Mouse (Mus musculus) layer of hippocampus, adult 18-20 months (tissue): ENCODE measurements around the gene Asic5. TPM values are rescaled to one million over a fixed set of nuclear protein-coding genes. Genes with fewer than 3 reads are reported as not detected.

Experiments
- DNase-seq, 2 experiments: peaks; one replicate each; pipeline ENCODE4 v3.0.0; 2022; ENCODE audit warnings: low spot score in 2 of 2
- long read RNA-seq: library from polyadenylated mRNA; stranded (forward); transcript quantifications from one replicate; pipeline ENCODE4 v2.0.0, GENCODE M21; 2021
- total RNA-seq, 2 experiments: library from RNA; stranded (reverse); gene quantifications; 2 replicates each; pipeline ENCODE4 v1.2.3; 2021

Gene Asic5
- not detected for total RNA-seq
- long read RNA-seq, result 0 reads

- DNase-seq, result no peak
Measured at GRCm38 (mm10) chr3:81981990-81982389, at the start of gene Asic5. Asic5 (plus strand) TSS chr3:81982290.

GRCm38 (mm10) chr3:81933348-81933747 lies 48.7 kb upstream of the Asic5 start:
- no peak for DNase-seq

DNA sequence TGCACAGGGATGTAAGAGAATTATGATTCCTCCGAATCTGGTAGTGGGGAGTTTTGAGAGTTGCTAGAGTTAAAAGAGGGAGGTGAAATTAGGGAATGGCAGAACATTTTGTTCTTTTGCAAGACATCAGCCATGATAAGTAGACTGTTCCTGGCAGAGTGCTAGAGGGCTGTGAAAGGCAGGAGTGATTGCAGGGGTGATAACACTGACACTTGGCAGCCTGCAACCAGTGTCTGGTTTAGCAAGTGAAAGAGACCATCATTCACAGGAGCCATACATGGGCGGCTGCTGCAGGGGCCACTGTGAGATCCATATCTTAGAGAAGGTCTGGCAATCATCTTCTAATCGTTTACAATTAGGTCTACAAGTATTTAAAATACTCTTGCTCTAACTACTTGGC lies 43.2 kb upstream of the Asic5 start:
- DNase-seq, result no peak

GRCm38 (mm10) chr3:81942341-81942740 lies 39.7 kb upstream of the Asic5 start:
- no peak for DNase-seq

GRCm38 (mm10) chr3:81943097-81943496 lies 39.0 kb upstream of the Asic5 start:
- peak in 1 of 2 experiments; percentile 65 for DNase-seq

- DNase-seq, result no peak
Measured at GRCm38 (mm10) chr3:81944851-81945393, 37.2 kb upstream of the Asic5 start.

DNA sequence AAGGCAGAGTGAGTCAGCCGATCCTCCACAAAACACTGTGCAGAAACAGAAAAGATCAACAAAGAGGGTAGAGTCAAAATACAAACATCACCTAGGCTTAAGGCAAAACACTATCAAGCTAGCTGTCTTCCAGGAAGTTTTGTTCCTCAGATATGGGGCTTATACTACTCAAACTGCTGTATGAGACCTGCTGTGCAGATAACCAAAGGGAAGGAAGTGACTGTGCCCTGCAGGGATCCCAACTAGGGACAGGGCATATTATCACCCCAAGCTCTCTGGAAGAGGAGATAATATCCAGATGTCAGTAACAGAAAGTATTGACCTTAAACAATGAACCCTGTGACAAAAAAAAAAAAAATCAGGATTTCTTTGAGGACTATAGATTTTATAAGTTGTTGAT lies 33.0 kb upstream of the Asic5 start:
- DNase-seq, result no peak

- DNase-seq, result no peak
Measured at GRCm38 (mm10) chr3:81951785-81952184, 30.3 kb upstream of the Asic5 start.

DNA sequence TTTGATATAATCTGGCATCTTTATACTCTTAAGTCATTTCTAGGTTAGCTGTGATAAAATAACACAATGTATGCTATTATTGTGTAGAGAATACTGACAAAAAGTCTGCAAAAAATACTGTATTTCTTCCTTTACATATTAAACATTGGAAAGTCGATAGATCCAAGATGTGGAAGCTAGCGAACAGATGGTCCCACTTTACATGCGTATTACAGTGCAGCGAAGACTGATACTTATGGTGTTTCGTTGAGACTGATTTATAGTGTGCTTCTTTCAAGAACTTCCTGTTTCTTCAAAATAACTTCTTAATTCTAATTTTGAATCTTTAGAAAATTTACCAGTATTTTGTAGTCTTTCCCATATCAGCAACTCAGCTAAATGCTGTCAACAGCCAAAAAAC lies 24.6 kb upstream of the Asic5 start:
- DNase-seq, result no peak

DNA sequence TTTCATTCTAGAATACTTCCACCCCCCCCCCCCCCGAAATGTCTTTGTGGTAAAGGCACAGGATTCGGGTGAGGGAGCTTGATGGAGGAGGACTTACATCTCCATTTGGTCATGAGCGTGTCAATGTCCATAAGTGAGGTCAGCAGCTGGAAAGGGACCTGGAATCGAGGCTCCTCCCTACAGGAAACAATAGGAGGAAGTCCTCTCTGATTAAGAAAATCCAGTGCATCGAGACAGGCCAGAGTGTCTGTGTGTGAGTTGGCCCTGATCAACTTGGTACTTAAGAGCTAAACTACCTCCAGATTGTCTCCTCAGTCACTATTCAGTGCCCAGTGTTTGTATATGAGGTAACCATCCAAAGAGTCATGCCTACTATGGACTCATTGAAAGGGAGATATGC lies 20.8 kb upstream of the Asic5 start:
- DNase-seq, result no peak

DNA sequence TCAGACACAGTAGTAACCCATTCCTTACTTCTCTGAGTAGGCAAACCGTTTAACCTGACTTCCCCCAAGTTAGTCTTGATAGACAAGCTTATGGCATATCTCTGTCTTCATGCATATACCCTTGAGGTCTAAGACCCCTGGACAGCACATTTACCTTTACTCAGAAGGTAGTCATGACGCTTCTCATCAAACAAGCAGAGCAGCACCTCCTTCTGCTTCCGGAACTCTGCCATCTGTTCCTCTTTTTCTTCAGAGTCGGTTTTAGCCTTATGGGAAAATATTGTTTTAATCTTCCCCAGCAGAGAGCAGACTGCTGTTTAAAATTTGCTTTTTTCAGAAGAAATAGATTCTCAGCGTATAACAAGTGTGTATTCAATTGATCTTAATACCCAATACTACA lies 18.3 kb upstream of the Asic5 start:
- DNase-seq, result peak in 1 of 2 experiments; percentile 51

DNA sequence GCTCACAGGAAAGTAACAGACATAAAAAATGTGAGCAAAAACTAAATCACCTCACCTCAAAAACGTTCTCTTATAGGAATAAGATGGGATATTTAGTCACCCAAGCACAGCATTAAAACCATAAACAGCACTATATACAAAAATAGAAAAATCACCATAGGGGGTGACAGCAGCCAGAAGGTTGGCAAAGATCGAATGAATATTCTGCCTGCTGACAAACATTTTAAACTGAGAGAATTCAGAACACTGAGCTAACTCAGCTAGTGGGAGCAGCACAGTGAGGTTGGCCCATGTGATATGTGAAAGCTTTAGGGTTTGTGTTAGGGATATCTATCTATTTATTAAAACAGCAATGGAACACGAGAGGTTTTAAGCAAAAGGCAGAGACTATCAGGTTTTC lies 17.5 kb upstream of the Asic5 start:
- peak in 1 of 2 experiments; percentile 73 for DNase-seq

DNA sequence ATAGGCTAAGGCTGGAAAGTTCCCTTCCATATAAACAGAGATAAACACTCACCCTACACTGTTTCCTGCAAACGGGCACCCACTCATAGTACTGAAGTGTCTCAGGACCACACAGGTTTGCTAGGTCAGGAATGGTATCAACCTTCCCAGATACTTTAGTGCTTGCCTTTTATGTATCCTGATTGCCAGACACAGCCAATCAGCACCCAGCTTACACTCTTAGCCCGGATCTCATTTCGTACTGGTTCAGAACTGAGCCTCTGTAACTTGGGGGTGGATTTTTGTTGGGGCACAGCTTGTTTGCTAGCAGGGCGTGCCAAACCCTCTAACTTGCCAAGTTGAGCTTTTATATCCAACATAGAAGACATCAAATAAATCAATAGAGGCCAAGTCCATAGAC lies 6.5 kb upstream of the Asic5 start:
- DNase-seq, result peak; percentile 30 to 76

GRCm38 (mm10) chr3:81976102-81976501 lies 6.0 kb upstream of the Asic5 start, which contains the start of gene Tdo2:
Tdo2 (minus strand) TSS chr3:81976202.
- DNase-seq, result no peak

- no peak for DNase-seq
Measured at GRCm38 (mm10) chr3:81981576-81981975, 514 bp upstream of the Asic5 start.

GRCm38 (mm10) chr3:81983120-81983895 lies 1.2 kb downstream of the Asic5 start:
- no peak for DNase-seq

DNA sequence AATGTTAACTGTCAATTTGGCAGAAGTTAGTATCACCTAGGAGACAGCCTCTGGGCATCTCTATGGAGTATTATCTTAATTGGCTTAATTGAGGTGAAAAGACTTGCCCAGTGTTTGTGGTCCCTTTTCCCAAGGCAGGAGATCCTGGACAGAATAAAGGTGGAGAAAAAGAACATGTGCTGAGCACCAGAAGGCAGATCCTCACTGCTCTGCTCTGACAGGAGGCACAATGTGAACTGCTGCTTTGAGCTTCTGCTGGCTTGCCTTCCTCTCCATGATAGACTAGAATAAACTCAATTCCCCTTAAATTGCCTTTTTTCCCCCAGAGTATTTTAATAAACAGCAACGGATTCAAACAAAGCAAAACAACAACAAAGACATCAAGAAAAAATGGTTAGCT lies 3.0 kb downstream of the Asic5 start:
- peak in 1 of 2 experiments; percentile 61 for DNase-seq

- no peak for DNase-seq
Measured at GRCm38 (mm10) chr3:81986103-81986502, 4.0 kb downstream of the Asic5 start.

DNA sequence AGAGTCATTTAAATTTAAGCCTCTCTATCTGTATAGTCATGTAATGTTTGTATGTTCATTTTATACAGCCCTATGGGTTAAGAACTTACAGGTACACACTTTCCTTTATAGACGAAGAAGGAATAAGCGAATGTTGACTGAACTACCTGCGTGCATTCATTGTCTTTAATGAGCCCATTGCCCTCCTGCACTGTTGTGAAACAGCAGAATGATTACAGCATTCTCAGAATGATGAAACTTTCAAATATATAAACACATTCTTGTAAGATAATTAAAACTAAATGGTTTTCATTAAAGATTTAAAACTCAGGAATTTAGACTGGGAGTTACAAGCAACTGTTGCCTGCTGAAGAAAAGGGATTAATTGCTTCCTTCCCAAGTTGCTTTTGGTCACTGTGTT lies 5.5 kb downstream of the Asic5 start:
- no peak for DNase-seq

DNA sequence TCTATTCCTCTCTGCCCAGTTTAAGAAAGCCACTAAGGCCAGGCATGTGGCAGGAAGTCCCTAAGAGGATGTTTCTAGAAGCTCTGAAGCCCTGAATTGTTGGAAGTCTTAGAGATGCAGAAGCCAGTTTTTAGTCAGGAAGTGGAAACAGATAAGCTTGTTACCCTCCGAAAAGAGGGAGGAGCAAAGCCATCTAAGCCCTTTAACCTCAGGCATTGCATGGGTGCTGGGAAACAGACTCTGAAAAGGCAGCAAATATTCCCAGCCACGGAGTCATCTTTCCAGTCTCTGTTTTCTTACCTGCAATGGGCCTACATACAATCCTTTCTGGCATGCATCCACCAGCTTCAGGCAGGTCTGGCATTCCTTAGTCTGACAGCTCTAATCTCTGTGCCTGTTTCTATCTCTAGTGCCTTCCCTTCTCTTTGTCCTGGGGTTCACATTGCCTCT lies 7.6 kb downstream of the Asic5 start:
- no peak for DNase-seq

- DNase-seq, result no peak
Measured at GRCm38 (mm10) chr3:81990531-81990930, 8.4 kb downstream of the Asic5 start.

DNA sequence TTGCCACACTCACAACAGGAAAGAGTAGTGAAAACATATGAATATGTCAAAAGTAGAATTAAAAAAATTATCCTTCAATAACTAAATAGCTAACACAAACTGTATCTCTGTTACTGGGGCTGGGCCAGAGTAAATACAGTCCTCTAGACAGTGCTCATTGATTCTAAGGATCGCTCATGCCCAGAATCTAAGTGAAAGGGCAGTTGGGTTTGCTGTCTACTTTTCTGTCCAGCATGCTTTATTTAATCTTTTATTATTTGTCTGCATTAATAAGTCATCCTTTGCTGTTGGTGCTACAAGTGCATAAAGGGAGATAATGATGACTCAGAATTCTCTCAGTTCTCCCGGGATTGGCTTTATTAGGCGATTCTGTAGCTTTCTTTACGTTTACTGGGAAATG lies 13.3 kb downstream of the Asic5 start:
- no peak for DNase-seq

DNA sequence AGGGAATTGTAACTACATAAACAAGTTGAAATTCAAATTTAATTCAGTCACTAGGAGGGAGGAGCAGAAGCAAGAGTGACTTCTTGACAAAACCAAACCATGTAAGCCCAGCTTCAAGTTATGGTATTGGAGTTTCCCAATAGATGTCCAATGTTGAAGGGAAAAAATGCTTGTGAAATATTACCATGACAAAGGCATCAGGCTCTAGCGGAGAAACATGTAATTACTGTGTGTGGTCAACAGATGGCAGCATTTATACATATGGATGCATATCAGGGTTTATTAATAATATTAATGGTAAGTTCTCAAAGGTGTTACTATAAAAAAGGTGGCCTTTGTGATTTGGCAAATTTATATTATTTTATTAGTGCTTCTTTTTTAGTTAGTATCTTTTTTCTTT lies 13.9 kb downstream of the Asic5 start:
- DNase-seq, result peak in 1 of 2 experiments; percentile 80
